Mouse (Mus musculus) liver, adult 2 months (tissue): ENCODE data around the gene Bach2.

Experiments
- CTCF ChIP-seq: fragments of 200-500 bp; IDR thresholded peaks from 2 replicates; pipeline ENCODE4 v1.5.1; 2011; ENCODE audit warnings: low read depth, low read length, control low read depth
- POLR2A ChIP-seq: fragments of 200-500 bp; IDR thresholded peaks from 2 replicates; pipeline ENCODE4 v1.6.1; 2011; ENCODE audit warnings: low read length, control low read depth; ENCODE audit not compliant: insufficient read depth; ENCODE audit errors: extremely low read depth

GRCm38 (mm10) chr4:32571441-32571840 lies 332.8 kb downstream of the Bach2 start:
- TF ChIP-seq CTCF (no peak), POLR2A (no peak)
